In genomic region chr2:32260635-32261034, GRCm38 (mm10) we compare ENCODE assay signal across 8 mouse cellular contexts. TPM values are rescaled to one million over a fixed set of nuclear protein-coding genes. Genes with fewer than 3 reads are reported as not detected.
DNase-seq lines count a peak whose midpoint lies in the region; ATAC-seq and TF ChIP-seq lines count a peak whose summit lies in the region.

No protein-coding gene starts in this region.

- H3K27ac ChIP-seq in heart, embryonic 15.5 days = no peak overlapping the region
- H3K27ac ChIP-seq in limb, embryonic 10.5 days = no peak overlapping the region
- H3K27ac ChIP-seq in midbrain, embryonic 16.5 days (ENCODE audit: low read length) = no peak overlapping the region

- H3K36me3 ChIP-seq in E14TG2a.4 (ENCODE audit: insufficient read depth, low read length) = peaks cover 35% of the 10 kb centered on the region
- peaks cover 21% of the 10 kb centered on the region for H3K36me3 ChIP-seq in heart, embryonic 15.5 days
- peaks cover 30% of the 10 kb centered on the region for H3K36me3 ChIP-seq in limb, embryonic 10.5 days
- H3K36me3 ChIP-seq in midbrain, embryonic 16.5 days (ENCODE audit: control insufficient read depth, insufficient read depth, low read length) = peaks cover 15% of the 10 kb centered on the region

- peak overlapping the region; percentile 96; the same call in 1 of the 2 replicates for H3K4me3 ChIP-seq in E14TG2a.4 (replicated peaks; ENCODE audit: low read length)
- 0 out of 2 replicates have a peak overlapping the region, but pooled peaks have one; percentile 71 for H3K4me3 ChIP-seq in heart, embryonic 15.5 days
- H3K4me3 ChIP-seq in limb, embryonic 10.5 days = peak overlapping the region; percentile 87
- no peak overlapping the region; the same call in 1 of the 2 replicates for H3K4me3 ChIP-seq in midbrain, embryonic 16.5 days (ENCODE audit: low read depth, low read length)

- H3K4me2 ChIP-seq in heart, embryonic 15.5 days = no peak overlapping the region; the same call in 1 of the 2 replicates
- H3K4me2 ChIP-seq in midbrain, embryonic 16.5 days (ENCODE audit: low read length) = no peak overlapping the region; the same call in 1 of the 2 replicates

- 23% methylated on average over 4 of the region's 4 CpGs for WGBS in heart, embryonic 15.5 days
- 34% methylated on average over 4 of the region's 4 CpGs for WGBS in limb, embryonic 10.5 days
- WGBS in midbrain, embryonic 16.5 days = 26% methylated on average over 4 of the region's 4 CpGs

- no peak overlapping the region for H3K9ac ChIP-seq in heart, embryonic 15.5 days
- no peak overlapping the region for H3K9ac ChIP-seq in midbrain, embryonic 16.5 days (ENCODE audit: low read depth, low read length)

- peak; percentile 77 for TF ChIP-seq CTCF in E14TG2a.4 (conservative IDR thresholded peaks at IDR 0.05; ENCODE audit: low read length)

- no peaks in the 10 kb centered on the region for H3K9me3 ChIP-seq in E14TG2a.4 (ENCODE audit: low read length)
- no peaks in the 10 kb centered on the region for H3K9me3 ChIP-seq in heart, embryonic 15.5 days (replicated peaks)
- H3K9me3 ChIP-seq in limb, embryonic 10.5 days (replicated peaks) = no peaks in the 10 kb centered on the region
- H3K9me3 ChIP-seq in midbrain, embryonic 16.5 days (replicated peaks; ENCODE audit: control insufficient read depth, low read length, poor library complexity, severe bottlenecking) = no peaks in the 10 kb centered on the region

- peaks cover 40% of the 10 kb centered on the region for H3K4me1 ChIP-seq in E14TG2a.4 (replicated peaks; ENCODE audit: low read depth, low read length)
- H3K4me1 ChIP-seq in heart, embryonic 15.5 days (replicated peaks) = peaks cover 13% of the 10 kb centered on the region
- peaks cover 19% of the 10 kb centered on the region for H3K4me1 ChIP-seq in limb, embryonic 10.5 days
- H3K4me1 ChIP-seq in midbrain, embryonic 16.5 days (ENCODE audit: control insufficient read depth, insufficient read depth, low read length) = peaks cover 8% of the 10 kb centered on the region

- ATAC-seq in heart, embryonic 15.5 days (replicated peaks; ENCODE audit: insufficient number of reproducible peaks, insufficient read depth, low FRiP score, low read depth) = no peak
- peak; percentile 15; the same call in 1 of the 2 replicates for ATAC-seq in midbrain, embryonic 16.5 days

- DNase-seq in A20 (ENCODE audit: low read depth, low spot score) = peak; percentile 85
- DNase-seq in embryo, embryonic 10 days (ENCODE audit: low spot score) = peak; percentile 21
- peak; percentile 36 for DNase-seq in limb, embryonic 10.5 days (ENCODE audit: low spot score)
- peak; percentile 81 for DNase-seq in thymus, postnatal 0 days (ENCODE audit: low spot score)
- no peak for DNase-seq in frontal cortex, postnatal 25 days (ENCODE audit: low spot score in 2 of 2)

- no peaks in the 10 kb centered on the region for H3K27me3 ChIP-seq in E14TG2a.4 (ENCODE audit: insufficient read depth, low read length)
- 0 out of 2 replicates have a peak, but pooled peaks cover 2% of the 10 kb centered on the region for H3K27me3 ChIP-seq in heart, embryonic 15.5 days
- H3K27me3 ChIP-seq in limb, embryonic 10.5 days (ENCODE audit: low read depth, poor library complexity, severe bottlenecking) = no peaks in the 10 kb centered on the region
- no peaks in the 10 kb centered on the region for H3K27me3 ChIP-seq in midbrain, embryonic 16.5 days (ENCODE audit: control insufficient read depth, insufficient read depth, low read depth, low read length)

RNA-seq across cellular contexts. Expression of gene Uck1, which starts 0.7 kb away (rescaled TPM):
- 32.9 and 49.0 TPM in 2 replicates for polyA plus RNA-seq in heart, embryonic 15.5 days (2015; fragmentation: Nextera tagmentation; extraction: Ambion mirVana)
- polyA plus RNA-seq in limb, embryonic 10.5 days (2016; fragmentation: Nextera tagmentation; extraction: Ambion mirVana) = 69.6 and 74.0 TPM in 2 replicates
- polyA plus RNA-seq in midbrain, embryonic 16.5 days (2015; fragmentation: Nextera tagmentation; extraction: Ambion mirVana) = 101 and 107 TPM in 2 replicates
- polyA plus RNA-seq in thymus, postnatal 0 days (2015; fragmentation: Nextera tagmentation; extraction: Ambion mirVana) = 66.9 and 72.4 TPM in 2 replicates

RNA-seq across cellular contexts. Expression of gene Pomt1, which starts 24.2 kb away (rescaled TPM):
- 15.4 and 18.0 TPM in 2 replicates for polyA plus RNA-seq in heart, embryonic 15.5 days (2015; fragmentation: Nextera tagmentation; extraction: Ambion mirVana)
- 21.1 and 24.1 TPM in 2 replicates for polyA plus RNA-seq in limb, embryonic 10.5 days (2016; fragmentation: Nextera tagmentation; extraction: Ambion mirVana)
- polyA plus RNA-seq in midbrain, embryonic 16.5 days (2015; fragmentation: Nextera tagmentation; extraction: Ambion mirVana) = 36.4 and 36.5 TPM in 2 replicates
- polyA plus RNA-seq in thymus, postnatal 0 days (2015; fragmentation: Nextera tagmentation; extraction: Ambion mirVana) = 13.2 and 15.6 TPM in 2 replicates

RNA-seq across cellular contexts. Expression of gene Golga2, which starts 26.5 kb away (rescaled TPM):
- polyA plus RNA-seq in heart, embryonic 15.5 days (2015; fragmentation: Nextera tagmentation; extraction: Ambion mirVana) = 21.7 and 26.4 TPM in 2 replicates
- polyA plus RNA-seq in limb, embryonic 10.5 days (2016; fragmentation: Nextera tagmentation; extraction: Ambion mirVana) = 20.4 and 25.0 TPM in 2 replicates
- 31.8 and 35.7 TPM in 2 replicates for polyA plus RNA-seq in midbrain, embryonic 16.5 days (2015; fragmentation: Nextera tagmentation; extraction: Ambion mirVana)
- 11.6 and 15.4 TPM in 2 replicates for polyA plus RNA-seq in thymus, postnatal 0 days (2015; fragmentation: Nextera tagmentation; extraction: Ambion mirVana)

RNA-seq across cellular contexts. Expression of gene Swi5, which starts 27.2 kb away (rescaled TPM):
- 275 and 299 TPM in 2 replicates for polyA plus RNA-seq in heart, embryonic 15.5 days (2015; fragmentation: Nextera tagmentation; extraction: Ambion mirVana)
- 440 and 446 TPM in 2 replicates for polyA plus RNA-seq in limb, embryonic 10.5 days (2016; fragmentation: Nextera tagmentation; extraction: Ambion mirVana)
- 392 and 415 TPM in 2 replicates for polyA plus RNA-seq in midbrain, embryonic 16.5 days (2015; fragmentation: Nextera tagmentation; extraction: Ambion mirVana)
- polyA plus RNA-seq in thymus, postnatal 0 days (2015; fragmentation: Nextera tagmentation; extraction: Ambion mirVana) = 429 and 466 TPM in 2 replicates

Comparison
In these comparisons a context has a peak if more than half of its experiments do, and no peak if none do; other contexts are left out.
1. DNase-seq: peak in A20 (single experiment), embryo, embryonic 10 days (single experiment), limb, embryonic 10.5 days (single experiment) and thymus, postnatal 0 days (single experiment); none in frontal cortex, postnatal 25 days (0 of 2).